Mouse (Mus musculus): ENCODE data around the gene S1pr1.

The S1pr1 gene

DNA sequence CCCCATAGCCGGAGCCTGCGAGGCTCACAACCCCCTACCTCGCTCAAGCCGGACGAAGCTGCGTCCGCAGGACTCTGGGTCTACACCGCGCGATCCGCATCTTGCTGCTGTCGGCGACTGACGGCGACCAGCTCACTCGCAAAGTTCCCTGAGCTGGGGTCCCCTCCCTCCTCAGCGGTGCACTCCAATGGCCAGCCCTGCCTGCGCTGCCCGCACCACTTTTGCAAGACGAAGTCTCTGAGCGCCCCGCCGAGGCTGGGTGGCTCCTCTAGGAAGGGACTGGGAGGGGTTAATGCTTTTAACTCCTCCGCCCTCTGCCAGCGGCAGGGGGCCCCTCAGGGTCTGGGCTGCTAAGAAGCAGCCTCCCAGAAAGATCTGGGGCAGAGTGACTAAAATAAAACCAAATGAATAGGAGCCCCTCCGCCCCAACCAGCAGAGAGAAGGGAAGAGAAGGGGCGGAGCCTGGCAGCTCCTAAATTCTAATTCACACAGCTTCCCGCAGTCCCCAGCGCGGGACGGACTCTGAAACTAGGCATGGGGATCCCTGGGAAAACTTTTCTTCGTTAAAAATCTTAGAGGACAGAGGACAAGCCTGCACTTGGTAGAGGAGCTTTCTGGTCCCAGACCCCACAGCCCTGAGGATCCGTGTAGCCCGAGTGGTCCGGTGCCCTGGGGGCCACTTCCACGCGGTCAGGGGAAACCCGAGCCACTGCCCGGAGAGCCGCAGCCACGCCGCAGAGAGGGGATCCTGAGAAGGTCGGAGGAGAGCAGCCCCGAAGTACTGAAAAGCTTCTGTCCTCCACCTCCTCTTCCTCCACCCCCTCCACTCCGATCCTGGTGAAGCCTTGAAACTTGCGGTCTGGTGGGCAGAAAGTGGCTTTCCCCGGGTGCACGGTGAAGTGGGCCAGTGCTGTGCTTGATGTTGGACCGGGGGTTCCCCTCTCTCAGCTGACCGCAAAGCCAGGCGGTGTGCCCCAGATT lies at the start of gene S1pr1:
Gene S1pr1, minus strand, starts transcription at position 402 of the 981 bp plus-strand sequence.
- DNase-seq (ENCODE audit: extremely low spot score) = peak; percentile 88

DNA sequence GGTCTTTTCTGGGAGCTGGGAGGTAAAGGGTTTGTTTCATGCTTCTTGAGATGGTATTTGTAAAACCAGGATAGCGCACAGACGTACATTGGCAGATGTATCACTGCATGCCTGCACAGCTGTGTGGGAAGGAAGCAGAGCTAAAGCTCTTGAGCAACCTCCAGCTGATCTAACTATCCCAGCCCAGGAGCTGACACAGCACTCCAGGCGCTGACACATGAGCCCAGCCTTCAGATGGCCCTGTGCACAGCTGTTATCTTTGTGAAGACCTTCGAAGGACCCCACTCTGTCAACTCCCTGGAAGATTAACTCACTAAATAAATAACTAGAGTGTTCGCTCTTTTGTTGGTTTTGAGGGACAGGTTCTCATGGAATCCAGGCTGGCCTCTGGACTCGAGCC lies 48.4 kb upstream of the S1pr1 start:
- no peak for DNase-seq (ENCODE audit: extremely low spot score)

DNA sequence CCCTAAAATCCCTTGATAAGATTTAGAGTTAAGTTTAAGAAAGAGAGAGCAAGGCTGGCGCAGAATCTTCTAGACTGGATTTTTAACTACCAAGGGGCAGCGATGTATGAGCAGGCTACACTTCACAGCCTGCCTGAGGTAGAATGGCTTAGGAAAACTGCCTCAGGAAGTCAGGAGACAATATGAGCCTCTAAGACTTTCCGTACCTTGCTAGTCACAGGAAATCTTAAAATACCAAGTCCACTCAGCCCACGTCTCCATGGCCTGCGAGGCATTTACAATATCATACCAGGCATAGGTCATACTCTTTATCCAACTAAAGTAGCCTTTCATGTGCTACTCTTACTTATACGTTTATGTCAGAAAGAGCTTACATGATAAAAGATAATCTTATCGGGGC lies 48.0 kb upstream of the S1pr1 start:
- DNase-seq (ENCODE audit: extremely low spot score) = no peak

DNA sequence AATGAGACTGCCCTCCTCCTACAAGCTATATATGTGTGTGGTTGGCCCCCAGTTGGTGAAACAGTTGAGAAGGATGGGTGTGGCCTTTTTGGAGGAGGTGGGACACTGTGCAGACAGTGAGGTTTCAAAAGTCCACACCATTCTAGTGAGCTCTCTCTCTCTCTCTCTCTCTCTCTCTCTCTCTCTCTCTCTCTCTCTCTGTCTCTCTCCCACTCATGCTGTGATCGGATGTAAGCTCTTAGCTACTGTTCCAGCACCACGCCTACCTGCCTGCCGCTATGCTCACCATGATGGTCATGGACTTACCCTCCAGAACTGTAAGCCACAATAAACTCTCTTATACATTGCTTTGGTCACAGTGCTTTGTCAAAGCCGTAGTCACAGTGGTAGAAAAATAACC lies 44.8 kb upstream of the S1pr1 start:
- no peak for DNase-seq (ENCODE audit: extremely low spot score)

DNA sequence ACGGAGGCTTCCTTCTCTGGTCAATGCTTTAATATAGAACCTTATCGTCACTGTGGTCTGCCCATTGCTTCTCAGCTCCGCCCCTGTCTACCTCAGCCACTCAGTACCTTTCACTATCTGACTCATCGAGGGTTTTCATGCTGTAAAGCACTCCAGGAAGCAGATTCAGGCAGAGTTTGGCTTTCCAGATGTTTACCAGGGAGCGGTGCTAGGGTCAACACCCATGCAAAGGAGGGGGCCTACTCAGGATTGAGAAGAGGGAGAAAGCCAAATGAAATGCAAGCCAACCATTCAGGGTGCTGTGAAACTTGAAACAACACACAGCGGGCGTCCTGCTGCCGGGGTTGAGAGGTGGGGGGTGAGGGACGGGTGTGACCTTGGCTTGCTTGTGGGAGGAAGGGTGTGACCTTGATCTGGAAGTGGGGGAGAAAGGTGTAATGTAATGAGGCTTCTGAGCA lies 43.6 kb upstream of the S1pr1 start:
- DNase-seq (ENCODE audit: extremely low spot score) = no peak

DNA sequence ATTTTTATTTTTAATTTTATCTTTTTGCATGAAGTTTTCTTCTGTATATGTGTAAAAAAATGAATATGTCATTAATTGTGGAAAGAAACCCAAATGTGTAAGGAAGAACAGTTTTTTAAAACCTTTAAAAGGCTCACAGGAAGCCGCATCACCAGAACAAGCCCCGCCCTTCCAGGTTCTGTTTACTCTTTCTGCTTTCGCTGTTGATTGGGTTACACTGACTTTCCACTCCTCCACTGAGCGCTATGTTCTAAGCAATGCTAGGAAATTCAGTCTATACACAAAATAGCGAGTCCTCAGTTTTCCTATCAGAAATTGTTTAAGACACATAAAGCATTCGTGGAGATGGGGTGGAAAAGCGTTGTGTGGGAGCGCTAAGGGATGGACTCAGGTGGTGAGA lies 39.6 kb upstream of the S1pr1 start:
- no peak for DNase-seq (ENCODE audit: extremely low spot score)

DNA sequence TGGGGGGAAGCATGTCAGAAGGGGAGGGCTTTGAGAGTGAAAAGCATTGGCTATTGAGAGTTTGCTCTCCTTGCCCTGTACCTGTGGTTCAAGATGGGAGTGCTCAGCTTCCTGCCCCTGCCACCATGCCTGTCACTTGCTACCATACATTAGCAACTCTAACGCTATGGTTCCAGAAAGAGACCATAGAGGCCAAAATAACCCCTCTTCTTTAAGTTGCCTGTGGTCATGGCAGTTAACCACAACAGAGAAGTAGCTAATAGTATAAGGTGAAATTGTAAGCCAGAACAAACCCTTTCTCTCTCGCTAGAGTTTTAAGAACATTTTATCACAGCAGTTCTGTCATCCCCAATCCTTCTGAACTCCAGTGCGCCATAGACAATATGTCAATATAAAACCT lies 35.5 kb upstream of the S1pr1 start:
- no peak for DNase-seq (ENCODE audit: extremely low spot score)

DNA sequence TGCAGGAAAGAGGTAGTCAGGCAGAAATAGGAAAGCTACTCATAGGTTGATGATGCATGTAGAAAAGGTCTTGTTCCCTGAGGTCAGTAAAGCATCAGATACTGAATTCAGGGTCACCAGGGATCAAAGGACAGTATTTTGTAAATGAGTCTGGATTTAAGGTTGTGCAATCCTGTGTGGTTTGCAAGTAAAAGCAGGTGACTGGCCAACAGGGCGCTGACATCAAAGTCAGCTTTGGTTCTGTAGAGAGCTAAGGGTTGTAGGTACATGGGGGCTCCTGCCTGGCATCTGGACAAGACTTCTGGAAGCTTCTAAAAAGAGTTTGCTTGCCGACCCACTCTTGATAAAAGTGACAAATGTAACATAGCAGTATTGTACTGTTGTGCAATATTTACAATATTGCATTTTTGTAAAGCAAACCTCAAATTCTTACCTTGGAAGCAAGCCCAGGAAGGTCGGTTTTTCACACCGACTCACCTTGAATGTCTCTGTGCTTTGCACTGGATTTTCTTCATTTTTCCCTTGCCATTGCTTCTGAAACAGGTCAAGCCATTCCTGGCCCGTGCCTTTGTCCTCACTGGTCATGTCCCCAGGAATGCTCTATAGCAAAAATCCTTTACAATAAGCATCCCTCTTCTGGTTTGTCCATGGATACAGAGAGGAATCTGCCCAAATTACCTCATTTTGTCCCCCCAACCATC lies 33.6 kb upstream of the S1pr1 start:
- DNase-seq (ENCODE audit: extremely low spot score) = no peak

DNA sequence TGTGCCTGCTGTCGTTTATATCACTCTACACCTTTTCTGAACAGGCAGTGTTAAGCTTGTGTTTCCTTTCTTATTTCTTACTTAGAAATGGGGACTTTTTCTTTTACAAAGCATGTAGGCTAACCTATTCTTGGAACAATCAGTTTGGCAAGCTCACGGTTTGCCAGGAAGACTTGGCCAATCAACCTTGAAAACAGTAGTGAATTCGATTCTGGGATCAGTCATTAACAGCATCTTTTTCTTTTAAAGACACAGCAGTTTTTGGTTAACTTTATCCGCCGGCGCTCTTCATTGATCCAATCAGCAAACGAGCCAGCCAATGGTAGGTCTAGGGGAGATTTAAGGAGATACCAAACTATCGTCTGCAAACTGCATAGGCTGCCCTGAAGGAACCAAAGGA lies 31.6 kb upstream of the S1pr1 start:
- DNase-seq (ENCODE audit: extremely low spot score) = no peak

DNA sequence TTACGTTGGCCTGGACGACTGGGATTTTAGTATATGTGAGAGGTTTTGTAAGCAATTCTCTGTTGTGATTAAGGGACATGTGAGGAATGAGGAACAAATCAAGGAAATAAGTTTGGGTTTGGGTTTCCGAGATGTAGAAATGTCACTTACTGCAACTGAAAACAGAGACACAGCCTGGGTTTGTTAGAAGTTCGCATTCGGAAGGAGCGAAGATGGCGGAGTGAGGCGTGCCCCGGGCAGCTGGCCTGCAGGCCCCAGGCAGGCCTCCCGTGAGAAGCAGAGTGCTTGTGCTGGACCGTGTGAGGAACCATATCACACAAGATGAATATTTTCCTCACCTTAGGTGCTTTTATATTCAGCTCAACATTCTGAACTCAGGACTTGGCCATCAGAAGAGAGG lies 30.2 kb upstream of the S1pr1 start:
- DNase-seq (ENCODE audit: extremely low spot score) = no peak

DNA sequence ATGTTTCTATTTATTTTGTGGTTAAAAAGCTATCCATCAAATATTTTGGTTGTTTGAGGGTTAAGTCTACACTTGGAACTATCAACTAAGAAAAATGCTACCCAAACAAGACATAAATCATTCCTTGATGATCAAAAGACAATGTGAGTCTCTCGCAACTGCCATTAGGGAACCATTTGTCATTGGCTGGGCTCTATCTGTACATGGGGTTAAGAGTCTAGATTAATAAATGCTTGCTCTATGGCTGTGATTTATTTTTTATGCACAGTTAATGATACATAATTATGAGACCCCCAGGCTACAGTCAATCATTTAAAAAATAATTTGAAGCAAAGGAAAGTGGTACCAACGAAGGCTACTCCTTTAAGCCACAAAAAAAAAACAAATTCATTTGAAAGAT lies 23.7 kb upstream of the S1pr1 start:
- DNase-seq (ENCODE audit: extremely low spot score) = no peak

DNA sequence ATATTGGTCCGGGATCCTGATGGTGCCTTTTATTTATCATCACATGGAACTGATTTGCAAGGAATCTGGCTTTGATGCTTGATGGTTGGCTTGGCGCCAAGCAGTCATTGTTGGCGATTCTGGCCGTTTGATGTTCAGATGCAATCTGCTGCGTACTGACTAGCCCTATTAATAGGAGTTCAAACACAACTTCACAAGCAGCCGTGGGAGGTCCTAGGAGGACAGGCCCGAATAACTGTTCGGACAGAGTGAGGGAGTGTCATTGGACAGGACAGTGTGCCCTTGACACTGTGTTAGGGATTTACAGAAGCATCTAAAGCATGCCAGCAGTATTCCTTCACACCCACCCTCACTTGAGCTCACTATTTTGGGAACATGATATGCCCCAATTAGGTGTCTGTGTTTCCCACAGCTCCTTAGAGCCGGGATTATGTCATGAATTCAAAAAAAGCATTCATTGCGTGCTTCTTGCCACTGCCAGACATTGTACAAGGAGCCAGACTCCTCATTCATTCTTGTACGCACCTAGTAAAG lies 23.0 kb upstream of the S1pr1 start:
- no peak for DNase-seq (ENCODE audit: extremely low spot score)

DNA sequence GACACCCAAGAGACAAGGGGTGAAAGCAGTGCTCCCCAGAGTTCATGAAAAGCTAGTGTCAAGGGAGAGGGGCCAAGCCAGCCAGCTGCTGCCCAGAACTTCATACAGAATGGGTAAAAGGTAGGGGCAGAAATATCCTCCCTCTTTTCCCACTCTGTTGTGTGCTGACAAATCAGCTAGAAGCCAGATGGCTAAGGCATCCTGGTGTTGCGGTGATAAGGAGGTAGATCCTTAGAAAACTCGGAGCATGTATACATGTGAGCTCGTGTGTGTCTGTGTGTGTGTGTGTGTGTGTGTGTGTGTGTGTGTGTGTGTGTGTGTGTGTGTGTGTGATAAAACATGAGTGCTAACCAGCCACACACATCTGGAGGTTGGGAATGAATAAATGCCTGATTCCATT lies 20.7 kb upstream of the S1pr1 start:
- DNase-seq (ENCODE audit: extremely low spot score) = no peak

DNA sequence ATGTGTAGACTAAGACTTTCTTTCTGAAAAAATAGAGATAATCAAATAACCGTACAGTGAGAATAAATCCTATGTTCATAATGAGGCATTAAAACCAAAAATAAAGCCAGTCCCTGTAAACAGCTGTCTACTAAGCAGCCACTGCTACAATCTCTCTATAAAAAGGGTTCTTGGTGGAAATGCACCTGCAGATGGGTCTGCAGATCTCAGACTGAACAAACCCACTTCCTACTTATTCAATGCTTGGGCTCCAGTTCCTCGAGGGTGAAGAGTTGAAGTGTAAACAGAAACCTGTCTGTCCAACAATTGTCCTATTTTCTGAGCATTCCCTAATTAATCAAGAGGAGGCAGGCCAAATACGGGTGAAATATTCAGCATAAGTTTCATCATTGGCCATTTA lies 20.0 kb upstream of the S1pr1 start:
- no peak for DNase-seq (ENCODE audit: extremely low spot score)

DNA sequence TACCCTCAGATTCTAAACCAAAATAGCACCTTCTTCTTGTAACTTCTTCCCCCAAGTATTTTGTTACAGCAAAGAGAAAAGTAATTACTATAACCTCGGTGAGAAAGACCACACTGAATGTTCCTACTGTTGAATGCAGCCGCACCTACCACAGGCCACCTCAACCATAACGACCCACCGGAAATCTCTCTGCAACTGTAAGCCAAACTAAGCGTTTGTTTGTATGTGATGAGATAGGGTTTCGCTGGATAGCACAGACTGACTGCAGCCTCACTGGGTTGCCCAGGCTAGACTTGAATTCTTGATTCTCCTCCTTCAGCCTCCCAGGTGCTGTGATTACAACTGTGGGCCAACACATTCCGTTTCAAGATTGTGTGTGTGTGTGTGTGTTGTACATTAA lies 15.5 kb upstream of the S1pr1 start:
- DNase-seq (ENCODE audit: extremely low spot score) = no peak

DNA sequence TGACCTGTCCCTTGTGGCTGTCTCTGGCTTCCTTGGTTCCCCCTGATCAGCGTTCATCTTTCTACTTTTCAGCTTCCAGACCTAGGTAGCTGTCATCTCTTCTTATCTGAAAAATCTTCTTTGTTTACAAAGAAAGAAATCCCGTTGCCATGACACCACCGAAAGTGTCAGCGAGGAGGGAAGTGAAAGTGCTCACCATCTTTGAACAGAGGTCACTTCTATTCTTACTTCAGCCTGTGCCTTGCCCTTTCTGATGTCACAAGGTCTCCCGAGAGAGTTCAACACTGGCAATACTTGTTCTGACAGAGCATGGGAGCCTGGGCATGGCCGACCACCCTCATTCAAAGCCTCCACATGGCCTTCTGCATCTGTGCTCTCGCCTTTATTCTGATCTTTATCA lies 14.3 kb upstream of the S1pr1 start:
- DNase-seq (ENCODE audit: extremely low spot score) = no peak

DNA sequence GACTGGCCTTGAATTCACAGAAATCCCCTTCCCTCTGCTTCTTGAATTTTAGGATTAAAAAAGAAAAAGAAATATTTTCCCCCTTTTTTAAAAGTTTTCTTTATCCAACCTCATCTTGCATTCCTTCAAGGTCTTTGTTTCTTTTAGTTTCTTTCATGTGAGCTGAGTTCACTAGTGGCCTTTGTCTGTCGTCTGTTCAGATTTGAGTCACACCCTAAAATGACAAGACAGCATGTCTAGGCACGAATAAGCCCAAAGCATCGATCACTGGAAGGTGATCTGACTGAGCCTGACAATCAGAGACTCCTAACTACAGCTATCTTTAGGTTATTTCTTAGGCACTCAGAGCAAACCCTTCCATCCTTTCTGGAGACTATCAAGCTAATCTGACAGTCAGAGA lies 13.3 kb upstream of the S1pr1 start:
- DNase-seq (ENCODE audit: extremely low spot score) = no peak

DNA sequence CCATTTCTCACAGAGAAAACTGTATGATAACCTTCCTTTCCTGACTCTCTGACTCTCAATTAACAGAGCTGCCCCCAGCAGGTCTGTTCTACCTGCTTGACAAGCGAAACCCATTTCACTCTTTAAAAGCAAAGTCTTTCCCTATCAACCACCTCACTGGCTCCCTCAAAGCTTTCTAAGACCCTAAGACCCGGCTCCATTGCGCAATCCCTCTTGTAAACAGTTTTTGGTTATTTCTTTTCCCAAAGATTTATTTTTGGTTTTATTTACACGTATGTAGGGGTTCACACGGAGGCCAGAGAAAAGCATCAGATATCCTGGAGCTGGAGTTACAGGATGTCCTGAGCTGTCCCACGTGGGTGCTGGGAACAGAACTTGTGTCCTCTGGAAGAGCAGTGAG lies 4.0 kb upstream of the S1pr1 start:
- no peak for DNase-seq (ENCODE audit: extremely low spot score)

DNA sequence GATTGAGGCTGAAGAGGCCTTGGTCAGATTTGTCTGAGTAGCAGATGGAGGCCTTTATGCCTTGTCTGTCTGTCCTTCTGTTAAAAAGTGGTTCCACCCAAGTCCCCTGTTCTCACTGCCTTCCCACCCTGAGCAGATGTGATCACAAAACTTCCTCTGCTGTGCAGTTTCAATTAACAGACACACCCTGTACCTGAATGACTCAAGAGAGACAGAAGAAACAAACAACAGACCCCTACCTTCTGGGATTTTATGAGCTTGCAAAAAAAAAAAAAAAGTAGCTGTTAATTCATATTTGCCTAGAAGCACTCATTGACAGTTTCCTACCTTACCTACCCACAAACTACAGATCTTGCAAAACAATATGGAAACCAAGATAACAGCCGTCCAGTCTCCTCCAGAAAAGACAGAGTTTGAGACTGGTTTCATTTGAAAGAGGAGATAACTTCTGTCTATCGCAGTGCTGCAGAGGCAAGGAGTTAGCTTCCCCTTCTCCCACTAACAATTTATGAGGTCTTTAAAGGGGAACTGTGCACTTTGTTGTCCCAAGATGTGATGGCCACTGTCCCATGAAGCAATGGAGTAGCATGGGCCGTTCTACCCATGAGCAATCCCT lies 1.1 kb upstream of the S1pr1 start:
- no peak for DNase-seq (ENCODE audit: extremely low spot score)

DNA sequence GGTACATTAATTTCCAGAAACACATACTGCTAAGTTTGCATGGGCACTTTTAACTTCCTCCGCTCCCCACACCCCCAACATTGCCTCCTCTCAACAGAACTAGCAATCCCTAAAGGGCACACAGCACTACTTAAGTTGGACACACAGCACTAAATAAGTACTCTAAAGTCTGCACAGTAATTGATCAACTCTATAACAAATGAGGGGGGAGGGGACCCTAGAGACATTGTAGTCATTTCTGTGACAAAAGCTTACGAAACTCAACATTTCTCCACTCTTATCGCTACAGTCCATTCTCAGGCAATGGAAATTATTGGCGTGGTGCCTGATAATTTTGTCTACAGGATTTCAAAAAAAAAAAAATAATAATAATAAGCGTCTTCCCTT lies 830 bp downstream of the S1pr1 start:
- no peak for DNase-seq (ENCODE audit: extremely low spot score)

DNA sequence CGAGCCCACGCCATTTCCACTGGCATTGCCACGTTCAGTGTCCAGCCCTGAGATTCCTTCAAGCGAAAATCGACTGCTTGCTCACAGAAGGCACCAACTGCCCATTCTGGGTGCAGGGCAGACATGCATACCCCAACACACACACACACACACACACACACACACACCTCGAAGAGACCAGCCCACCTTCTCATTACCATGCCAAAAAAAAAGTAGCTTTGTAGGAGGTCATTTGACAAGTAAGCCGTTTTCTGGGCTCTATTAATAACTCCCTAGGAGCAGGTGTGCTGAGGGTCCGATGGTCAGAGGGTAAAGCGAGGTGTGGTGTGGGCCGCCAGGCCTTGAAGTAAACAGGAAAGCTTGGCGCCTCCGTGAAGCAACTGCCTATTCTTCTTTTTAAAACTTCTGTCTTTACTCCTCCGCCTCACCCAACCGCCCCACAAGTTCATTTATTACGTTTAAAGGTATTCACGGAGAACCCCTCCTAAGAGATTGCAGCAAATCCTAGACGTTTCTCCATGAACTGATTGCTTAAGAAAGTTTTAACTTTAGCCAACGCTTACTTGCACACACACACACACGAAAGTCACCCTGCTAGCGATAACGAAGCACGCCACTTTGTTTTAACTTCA lies 1.3 kb downstream of the S1pr1 start:
- DNase-seq (ENCODE audit: extremely low spot score) = no peak

DNA sequence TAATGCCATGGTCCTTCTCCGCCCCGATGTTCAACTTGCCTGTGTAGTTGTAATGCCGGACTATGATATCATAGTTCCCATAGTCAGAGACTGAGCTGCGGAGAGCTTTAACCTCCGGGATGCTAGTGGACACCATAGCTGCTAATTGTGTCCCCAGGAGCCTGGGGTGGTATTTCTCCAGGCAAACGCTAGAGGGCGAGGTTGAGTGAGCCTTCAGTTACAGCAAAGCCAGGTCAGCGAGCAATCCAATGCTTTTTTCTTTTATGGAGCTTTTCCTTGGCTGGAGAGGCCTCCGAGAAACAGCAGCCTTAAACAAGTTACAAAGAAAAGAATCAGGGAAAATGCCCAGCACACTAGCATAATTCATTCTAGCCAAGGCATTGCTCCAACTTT lies 2.1 kb downstream of the S1pr1 start:
- DNase-seq (ENCODE audit: extremely low spot score) = peak; percentile 79

All from embryo, embryonic 9.5 days (tissue).